Mouse (Mus musculus) liver, embryonic 14.5 days (tissue): ENCODE measurements around the gene Taldo1. TPM values are rescaled to one million over a fixed set of nuclear protein-coding genes. Genes with fewer than 3 reads are reported as not detected.

Source experiments
- ATAC-seq: fragments of 200-750 bp; cut with Nextera tagmentation; 2 replicates; pipeline ENCODE4 v1.8.0; 2017; ENCODE audit warnings: moderate number of reproducible peaks, mild to moderate bottlenecking, moderate library complexity; ENCODE audit not compliant: insufficient read depth
- DNase-seq, 3 experiments: peaks; one replicate each; pipeline ENCODE4 v3.0.0-alpha.2; 2012 to 2013; ENCODE audit warnings: low read depth in 3 of 3, low spot score in 3 of 3
- H3K27ac ChIP-seq: fragments of 300-500 bp; sonication (generic); 2 replicates; pipeline ENCODE4 v1.5.1; 2014; ENCODE audit warnings: moderate library complexity, mild to moderate bottlenecking, control low read depth, inconsistent platforms
- H3K27me3 ChIP-seq: fragments of 300-500 bp; sonication (generic); 2 replicates; pipeline ENCODE4 v1.6.1; 2014; ENCODE audit warnings: mild to moderate bottlenecking, low read length, moderate library complexity; ENCODE audit not compliant: control insufficient read depth, insufficient read depth
- H3K36me3 ChIP-seq: fragments of 300-500 bp; sonication (generic); replicated peaks from 2 replicates; pipeline ENCODE4 v1.6.1; 2014; ENCODE audit warnings: low read depth; ENCODE audit not compliant: control insufficient read depth, insufficient read depth
- H3K4me1 ChIP-seq, 2 experiments: fragments of 200-500 bp in 1 of 2; fragments of 300-500 bp in 1 of 2; sonication (generic) in 1 of 2; replicated peaks; 2 replicates each; pipeline ENCODE4 v1.6.1; 2012 to 2014; ENCODE audit warnings: antibody characterized with exemption in 1 of 2, inconsistent platforms in 1 of 2, low read length in 1 of 2; ENCODE audit not compliant: control insufficient read depth in 2 of 2, insufficient read depth in 2 of 2
- H3K4me2 ChIP-seq: fragments of 300-500 bp; sonication (generic); 2 replicates; pipeline ENCODE4 v1.6.1; 2014; ENCODE audit warnings: low read depth, mild to moderate bottlenecking, control low read depth, moderate library complexity
- H3K4me3 ChIP-seq, 2 experiments: fragments of 200-500 bp in 1 of 2; fragments of 300-500 bp in 1 of 2; sonication (generic) in 1 of 2; 2 replicates each; pipeline ENCODE4 v1.5.1; 2012 to 2014; ENCODE audit warnings: low read depth in 2 of 2, low read length in 2 of 2, mild to moderate bottlenecking in 2 of 2, control low read depth in 1 of 2, inconsistent platforms in 1 of 2, moderate library complexity in 1 of 2; ENCODE audit not compliant: insufficient read depth in 1 of 2
- H3K9ac ChIP-seq: fragments of 300-500 bp; sonication (generic); replicated peaks from 2 replicates; pipeline ENCODE4 v1.6.1; 2014; ENCODE audit warnings: mild to moderate bottlenecking, control low read depth, moderate library complexity
- H3K9me3 ChIP-seq: fragments of 300-500 bp; sonication (generic); 2 replicates; pipeline ENCODE4 v1.6.1; 2016; ENCODE audit warnings: low read length, mixed read lengths; ENCODE audit not compliant: control insufficient read depth
- CTCF ChIP-seq: IDR thresholded peaks from 2 replicates; pipeline ENCODE4 v1.5.1; 2016; ENCODE audit warnings: antibody characterized with exemption, low read depth, control low read depth
- EP300 ChIP-seq: IDR thresholded peaks from 2 replicates; pipeline ENCODE4 v1.6.1; 2016; ENCODE audit warnings: antibody characterized with exemption, low read depth
- WGBS: fragments of 180-500 bp; shearing (Covaris S2); extraction: QIAGEN DNeasy Blood & Tissue Kit; methylation state at CpG from one replicate; pipeline ENCODE4 v1.1.7; 2014; ENCODE audit not compliant: insufficient replicate concordance; 5-methylcytosine and 5-hydroxymethylcytosine counted together
- polyA plus RNA-seq, 2 experiments: library from polyadenylated mRNA; depleted of rRNA in 1 of 2; stranded (reverse) in 1 of 2; unstranded in 1 of 2; fragments of >200 nt; fragmentation: Nextera tagmentation in 1 of 2; extraction: Ambion mirVana in 1 of 2; gene quantifications; 2 replicates each; pipeline versions ENCODE4 v1.2.1 to v1.2.3; 2012 to 2014

Taldo1 gene
- polyA plus RNA-seq, 2 experiments = 266 to 428 TPM

DNA sequence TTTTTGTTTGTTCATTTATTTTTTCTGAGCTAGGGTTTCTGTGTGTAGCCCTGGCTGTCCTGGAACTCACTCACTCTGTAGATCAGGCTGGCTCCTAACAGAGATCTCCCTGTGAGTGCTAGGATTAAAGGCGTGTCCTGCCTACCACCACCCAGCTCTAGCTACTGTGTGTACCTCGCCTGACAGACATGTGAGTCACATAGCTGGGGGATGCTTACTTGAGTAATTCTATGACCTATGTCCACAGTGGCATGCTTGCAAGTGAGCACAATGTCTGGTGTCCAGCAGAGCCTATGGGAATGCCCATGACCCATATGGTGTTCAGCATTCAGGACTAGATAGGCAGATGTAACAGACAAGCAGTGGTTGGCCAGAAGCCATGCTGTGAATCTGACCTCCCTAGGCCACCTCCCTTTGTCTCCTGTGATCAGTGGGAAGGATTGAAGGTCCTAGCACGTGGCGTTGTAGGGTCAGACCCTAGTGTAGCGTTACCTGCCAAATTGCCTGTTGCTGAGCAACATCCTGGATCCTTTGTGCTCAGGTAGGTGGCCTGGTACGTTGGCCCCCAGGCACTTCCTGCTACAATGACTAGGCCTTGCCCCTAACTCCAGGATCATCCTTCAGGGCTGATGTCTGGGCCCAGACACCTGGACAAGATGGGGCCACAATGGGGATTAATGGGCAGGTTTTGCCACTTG, 24.3 kb downstream of the Taldo1 start:
- no peaks in the 10 kb centered on the region for H3K36me3 ChIP-seq
- H3K9me3 ChIP-seq = no peaks in the 10 kb centered on the region
- H3K27ac ChIP-seq = no peak overlapping the region
- no peak overlapping the region for H3K4me2 ChIP-seq
- 71% methylated on average over 6 of the region's 6 CpGs for WGBS
- H3K4me3 ChIP-seq = no peak overlapping the region
- no peak overlapping the region for H3K9ac ChIP-seq
- DNase-seq (no peak), ATAC-seq (no peak)
- H3K27me3 ChIP-seq = no peaks in the 10 kb centered on the region
- peaks cover 11 to 14% of the 10 kb centered on the region in 2 experiments for H3K4me1 ChIP-seq
- TF ChIP-seq EP300 = no peak
- TF ChIP-seq CTCF = no peak

- ATAC-seq (no peak), DNase-seq (no peak)
- Histone ChIP-seq H3K36me3 (no peaks in the 10 kb centered on the region), H3K9me3 (no peaks in the 10 kb centered on the region), H3K4me1 (peaks cover 11 to 12% of the 10 kb centered on the region in 2 experiments), H3K27me3 (no peaks in the 10 kb centered on the region), H3K27ac (no peak overlapping the region), H3K4me2 (no peak overlapping the region), H3K4me3 (no peak overlapping the region), H3K9ac (no peak overlapping the region)
- no peak for TF ChIP-seq EP300
- peak; percentile 44 for TF ChIP-seq CTCF
- WGBS = 62% methylated on average over 8 of the region's 8 CpGs
Observed at GRCm38 (mm10) chr7:141417731-141418681, 26.0 kb downstream of the Taldo1 start.

GRCm38 (mm10) chr7:141418970-141419369, 27.0 kb downstream of the Taldo1 start:
- TF ChIP-seq EP300 (no peak), CTCF (no peak)
- ATAC-seq = no peak
- WGBS = 47% methylated on average over 7 of the region's 7 CpGs
- DNase-seq = no peak
- Histone ChIP-seq H3K9ac (no peak overlapping the region), H3K4me3 (no peak overlapping the region), H3K4me1 (peaks cover 8% of the 10 kb centered on the region in 2 experiments), H3K27me3 (no peaks in the 10 kb centered on the region), H3K36me3 (no peaks in the 10 kb centered on the region), H3K4me2 (no peak overlapping the region), H3K27ac (no peak overlapping the region), H3K9me3 (no peaks in the 10 kb centered on the region)

DNA sequence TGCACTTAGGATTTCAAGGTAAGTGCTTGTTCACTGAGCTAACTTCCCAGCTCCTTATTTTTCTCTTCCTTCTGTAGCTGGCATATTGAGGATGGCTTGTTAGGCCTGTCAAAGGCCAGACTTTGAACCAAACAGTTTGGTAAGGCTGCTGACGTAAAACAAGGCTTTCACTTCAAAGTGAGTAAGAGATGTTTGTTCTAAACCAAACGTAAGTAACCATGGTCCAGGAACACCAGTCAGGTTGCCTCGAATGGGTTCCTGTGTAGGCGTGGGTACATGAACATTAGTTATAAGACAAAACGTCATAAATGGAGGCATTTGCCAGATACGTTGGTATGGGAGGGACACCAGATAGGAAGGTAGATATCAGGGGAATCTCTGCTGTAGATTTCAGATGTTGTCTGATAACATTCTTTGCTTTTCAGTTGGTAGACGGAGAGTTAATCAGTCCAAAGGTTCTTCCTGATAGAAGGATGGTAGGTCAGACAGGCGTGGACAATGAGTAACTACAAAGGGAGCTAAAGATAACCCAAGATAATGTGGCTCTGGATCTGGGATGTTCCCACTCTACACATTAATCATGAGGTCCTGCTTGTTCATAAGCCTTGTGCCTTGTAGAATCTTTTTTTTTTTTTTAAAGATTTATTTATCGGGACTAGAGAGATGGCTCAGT, 28.2 kb downstream of the Taldo1 start:
- Histone ChIP-seq H3K9me3 (no peaks in the 10 kb centered on the region), H3K4me1 (no peaks in the 10 kb centered on the region), H3K9ac (no peak overlapping the region), H3K36me3 (no peaks in the 10 kb centered on the region), H3K27me3 (no peaks in the 10 kb centered on the region), H3K4me3 (no peak overlapping the region), H3K4me2 (no peak overlapping the region), H3K27ac (no peak overlapping the region)
- DNase-seq (no peak), ATAC-seq (peak; percentile 49; the same call in 1 of the 2 replicates)
- TF ChIP-seq EP300 = no peak
- no peak for TF ChIP-seq CTCF
- WGBS = 52% methylated on average over 9 of the region's 9 CpGs
